Mouse (Mus musculus) fibroblast of lung, adult 2 months (primary cell): ENCODE measurements around the gene Msi2.

Experiments
- DNase-seq: peaks from one replicate; pipeline ENCODE4 v3.0.0-alpha.2; 2011; ENCODE audit warnings: low read depth

The Msi2 gene

DNA sequence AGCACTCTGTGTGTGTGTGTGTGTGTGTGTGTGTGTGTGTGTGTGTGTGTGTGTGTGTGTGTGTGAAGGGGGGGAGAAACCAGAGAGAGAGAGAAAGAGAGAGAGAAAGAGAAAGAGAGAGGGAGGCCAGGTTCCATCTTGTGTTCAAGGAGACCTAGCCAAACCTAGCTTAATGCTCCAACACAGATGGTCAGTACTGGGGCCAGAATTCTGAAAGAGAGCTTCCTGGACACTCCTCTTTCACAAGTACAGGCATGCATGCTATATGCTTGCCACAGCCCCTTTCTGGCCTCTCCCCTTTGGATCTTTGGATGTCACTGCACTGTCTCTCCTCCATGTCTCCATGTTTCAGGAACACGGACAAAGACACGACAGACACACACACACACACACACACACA, 41.7 kb downstream of the Msi2 start:
- DNase-seq = no peak

DNA sequence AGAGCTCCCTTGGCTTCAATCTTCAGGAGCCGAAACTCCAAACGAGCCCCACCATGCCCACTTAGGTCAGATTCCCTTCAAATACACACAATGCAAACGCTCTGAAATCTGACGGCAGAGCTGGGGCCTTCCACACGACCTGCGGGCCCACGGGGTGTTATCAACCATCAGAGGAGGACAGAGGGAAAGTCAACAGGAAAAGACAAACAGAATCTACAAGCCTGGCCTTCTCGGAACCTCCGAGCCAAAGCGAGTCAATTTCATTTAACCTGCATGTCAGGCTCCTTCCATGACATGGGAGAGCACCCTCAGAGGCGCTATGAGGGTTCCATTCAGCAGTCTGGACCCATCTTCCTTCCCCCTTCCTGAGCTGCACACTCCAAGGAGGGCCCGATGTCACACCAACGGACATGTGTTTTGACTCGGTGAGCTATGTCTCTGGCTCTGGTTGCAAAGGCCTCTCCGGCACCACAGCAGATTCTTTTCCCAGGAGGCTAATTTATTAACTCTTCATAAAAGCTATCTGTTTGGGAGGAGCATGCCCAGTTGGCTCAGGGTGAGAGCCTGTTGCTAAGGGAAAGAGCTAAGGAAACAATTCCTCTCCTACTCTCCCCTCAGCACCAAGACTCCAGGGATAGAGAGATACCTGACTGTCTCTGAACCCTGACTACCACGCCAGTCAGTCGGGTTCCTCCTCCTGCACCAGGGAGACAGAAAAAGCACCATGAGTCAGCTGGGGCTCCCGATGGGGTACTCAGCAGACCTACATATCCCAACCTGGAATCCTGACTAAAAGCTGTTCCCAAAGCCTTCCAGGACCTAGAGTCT, 42.6 kb downstream of the Msi2 start:
- DNase-seq = no peak

DNA sequence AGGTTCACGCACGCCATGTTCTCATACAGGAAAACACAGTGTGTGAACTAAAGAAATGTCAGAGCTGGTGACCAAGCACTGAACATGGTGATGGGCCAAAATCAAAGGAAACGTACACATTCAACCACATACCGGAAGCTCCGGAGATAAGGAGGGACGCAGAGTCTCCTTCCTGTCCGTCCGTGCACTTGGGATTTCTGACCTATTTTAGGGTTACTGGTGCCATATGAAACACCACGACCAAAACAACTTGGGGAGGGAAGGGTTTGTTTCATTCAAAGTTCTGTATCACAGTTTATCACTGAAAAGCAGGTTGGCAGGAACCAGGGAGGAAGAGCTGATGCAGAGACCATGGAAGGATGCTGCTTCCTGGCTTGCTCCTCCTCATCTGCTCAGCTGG, 44.2 kb downstream of the Msi2 start:
- no peak for DNase-seq

DNA sequence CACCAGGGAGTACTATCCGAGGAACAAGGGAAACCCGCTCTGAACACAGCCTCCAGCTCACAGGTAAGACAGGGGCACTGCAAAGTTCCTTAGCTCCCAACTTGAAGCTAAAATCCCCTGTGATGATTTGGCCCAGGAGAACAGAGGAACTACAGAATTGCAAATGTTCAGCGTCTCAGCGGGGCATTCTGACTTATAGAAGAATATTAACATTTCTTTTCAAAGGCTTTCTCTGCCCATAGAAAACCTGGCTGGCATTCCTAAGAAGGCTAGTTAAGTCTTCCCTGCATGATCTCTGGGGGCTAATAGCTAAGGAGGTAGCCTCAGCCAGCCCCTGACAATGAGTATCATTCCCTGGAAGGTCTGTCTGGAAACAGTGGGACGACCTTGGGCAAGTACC, 47.4 kb downstream of the Msi2 start:
- DNase-seq = no peak

DNA sequence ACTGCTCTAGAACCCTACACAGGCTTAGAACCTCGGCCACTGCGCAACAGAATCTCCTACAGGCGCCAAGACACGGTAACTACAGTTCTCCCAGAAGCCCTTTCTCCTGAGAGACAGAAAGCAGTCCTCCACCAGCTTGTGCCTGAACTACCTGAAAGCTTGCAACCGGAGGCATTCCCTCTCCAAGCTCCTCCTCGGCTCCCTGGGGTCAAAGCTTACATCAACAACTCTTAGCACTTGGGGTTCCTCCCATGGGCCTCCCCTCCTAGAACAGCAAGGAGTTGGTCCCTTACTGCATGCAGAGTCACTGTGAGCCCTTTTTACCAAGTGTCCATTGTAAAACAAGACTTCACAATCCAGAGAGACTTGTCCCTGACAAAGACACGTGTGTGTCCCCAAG, 49.2 kb downstream of the Msi2 start:
- DNase-seq = no peak

DNA sequence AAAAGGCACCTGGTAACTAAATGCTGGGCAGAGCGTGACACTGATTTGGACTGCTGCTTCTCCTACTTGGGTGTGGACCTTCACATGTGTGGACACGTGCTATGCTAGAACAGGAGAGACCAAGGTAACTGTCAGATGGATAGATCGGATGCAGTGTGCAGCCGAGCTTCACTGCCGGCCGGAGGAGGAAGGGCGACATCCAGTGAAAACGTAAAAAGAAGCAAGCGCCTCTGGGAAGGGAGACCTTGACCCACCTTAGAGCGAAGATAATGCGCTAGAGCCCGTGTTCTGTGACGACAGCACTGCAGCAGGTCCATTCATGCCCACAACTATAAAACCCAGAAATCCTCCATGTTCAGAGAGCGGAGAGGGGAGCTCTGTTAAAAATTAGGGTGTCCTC, 50.0 kb downstream of the Msi2 start:
- DNase-seq = no peak

DNA sequence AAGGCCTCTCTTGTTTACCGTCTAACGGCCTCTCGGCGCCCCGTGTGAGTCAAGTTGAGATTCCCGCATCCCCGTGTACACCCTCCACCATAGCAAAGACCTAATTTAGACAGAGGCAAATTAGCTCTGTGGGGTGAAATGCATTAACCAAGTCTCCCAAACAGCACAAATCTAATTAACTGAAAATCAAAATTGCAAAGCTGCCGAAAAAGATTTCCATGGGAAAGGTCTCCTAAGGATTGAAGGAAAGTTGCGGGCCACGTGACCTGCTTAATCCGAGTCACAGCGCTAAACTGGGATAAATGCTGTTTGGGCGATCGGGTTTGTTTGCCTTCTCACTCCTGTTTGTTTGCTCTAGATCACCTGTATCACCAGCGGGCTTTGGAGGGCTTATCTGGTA, 52.5 kb downstream of the Msi2 start:
- DNase-seq = no peak

DNA sequence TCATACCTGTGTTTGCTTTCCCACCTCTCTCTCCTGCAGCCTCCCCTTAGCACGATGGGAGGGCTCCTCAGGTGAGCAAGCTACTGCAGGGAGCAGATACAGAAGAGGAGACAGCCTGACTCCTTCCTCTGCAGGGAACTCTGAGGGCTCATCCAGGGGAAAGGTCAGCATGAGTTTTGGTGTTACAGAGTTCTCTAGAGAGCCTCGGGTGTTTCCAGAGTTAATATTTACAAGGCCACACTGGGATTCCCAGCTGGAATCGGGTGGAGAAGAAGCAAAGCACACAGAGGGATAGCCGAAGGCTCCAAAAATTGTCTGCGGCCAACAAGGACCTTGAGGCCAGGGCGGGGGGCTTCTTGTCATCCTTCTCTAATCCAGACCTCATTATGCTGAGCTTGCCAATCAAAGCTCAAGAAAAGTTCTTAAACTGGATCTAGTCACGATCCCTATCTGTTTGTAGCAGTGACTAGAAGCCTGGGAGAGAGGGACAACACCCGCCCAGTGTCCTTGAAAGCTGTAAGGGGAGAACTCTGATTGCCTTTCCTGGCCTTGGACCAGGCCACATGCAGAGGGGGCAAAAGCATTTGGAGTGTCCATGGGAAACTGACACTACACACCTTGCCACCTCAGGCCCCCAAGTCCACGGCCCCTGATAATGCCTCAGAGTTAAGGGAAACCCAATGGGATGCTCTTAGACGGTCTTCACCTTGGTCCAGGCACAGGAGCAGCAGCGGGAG, 56.7 kb downstream of the Msi2 start:
- DNase-seq = no peak

DNA sequence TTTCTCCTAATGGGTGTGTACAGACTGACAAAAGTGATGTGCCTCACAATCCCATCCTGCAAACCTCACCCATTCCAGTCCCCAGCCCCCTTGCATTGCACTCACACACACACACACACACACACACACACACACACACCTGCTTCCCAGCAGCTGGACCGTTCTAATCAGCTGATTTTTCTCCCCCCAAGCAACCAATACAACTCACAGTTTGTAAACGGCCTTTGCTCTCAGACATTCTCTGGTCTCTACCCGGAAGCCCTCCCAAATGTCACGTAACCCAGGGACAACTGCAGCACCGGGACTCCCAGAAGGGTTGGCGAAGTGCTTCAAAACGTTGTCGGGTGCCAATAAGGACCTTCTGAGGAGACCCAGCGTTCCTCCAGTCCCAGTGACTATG, 57.9 kb downstream of the Msi2 start:
- no peak for DNase-seq

DNA sequence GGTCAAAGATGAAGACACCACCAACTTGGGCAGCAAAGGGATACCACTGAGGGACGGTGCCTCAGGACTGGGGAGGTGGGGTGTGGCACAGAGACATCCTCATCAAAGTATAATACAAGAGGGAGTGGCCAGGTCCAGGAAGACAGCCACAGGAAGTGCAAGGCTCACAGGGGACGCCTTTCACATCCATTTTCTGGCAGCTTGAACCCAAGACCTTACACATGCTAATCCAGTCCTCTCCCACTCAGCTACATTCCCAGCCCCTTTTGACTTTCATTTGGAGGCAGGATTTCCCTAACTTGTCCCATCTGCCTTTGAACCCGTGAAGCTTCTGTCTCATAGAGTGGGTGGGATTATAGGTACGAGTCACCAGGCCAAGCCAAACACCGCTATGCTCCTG, 59.4 kb downstream of the Msi2 start:
- DNase-seq = no peak

DNA sequence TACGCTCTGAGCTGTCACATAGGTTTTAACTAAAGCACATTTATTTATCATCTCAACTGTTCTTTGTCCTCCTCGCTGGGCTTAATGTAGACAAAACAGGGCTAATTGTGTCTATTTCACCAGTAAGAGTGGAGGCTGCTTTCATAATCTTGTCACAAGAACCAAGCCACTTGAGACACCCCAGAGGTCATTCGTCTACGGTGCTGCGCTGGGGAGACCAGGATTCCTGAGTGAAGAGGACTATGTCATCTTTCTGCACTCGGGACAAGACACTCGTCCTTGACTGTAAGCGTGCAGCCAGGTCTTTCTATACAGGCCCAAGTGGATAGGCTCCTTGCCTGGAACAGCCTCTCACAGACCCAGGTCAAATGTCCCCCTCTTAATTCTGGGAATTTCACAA, 62.5 kb downstream of the Msi2 start:
- DNase-seq = no peak

DNA sequence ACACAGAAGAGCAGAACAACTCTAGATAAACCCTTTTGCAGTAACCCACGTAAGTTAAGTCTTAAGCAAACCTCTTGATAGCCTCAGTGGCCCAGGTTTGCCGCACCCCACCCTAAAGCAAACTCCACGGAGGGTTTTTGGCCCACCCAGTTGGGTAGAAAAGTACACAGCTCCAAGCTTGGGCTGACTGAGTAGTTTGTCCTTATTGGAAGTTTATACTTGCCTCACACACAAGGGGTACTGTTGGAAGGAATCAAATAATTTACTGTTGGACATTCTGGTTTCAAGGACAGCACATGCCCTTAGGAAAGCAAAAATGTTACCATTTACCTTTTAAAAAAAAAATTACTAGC, 63.1 kb downstream of the Msi2 start:
- DNase-seq = no peak

DNA sequence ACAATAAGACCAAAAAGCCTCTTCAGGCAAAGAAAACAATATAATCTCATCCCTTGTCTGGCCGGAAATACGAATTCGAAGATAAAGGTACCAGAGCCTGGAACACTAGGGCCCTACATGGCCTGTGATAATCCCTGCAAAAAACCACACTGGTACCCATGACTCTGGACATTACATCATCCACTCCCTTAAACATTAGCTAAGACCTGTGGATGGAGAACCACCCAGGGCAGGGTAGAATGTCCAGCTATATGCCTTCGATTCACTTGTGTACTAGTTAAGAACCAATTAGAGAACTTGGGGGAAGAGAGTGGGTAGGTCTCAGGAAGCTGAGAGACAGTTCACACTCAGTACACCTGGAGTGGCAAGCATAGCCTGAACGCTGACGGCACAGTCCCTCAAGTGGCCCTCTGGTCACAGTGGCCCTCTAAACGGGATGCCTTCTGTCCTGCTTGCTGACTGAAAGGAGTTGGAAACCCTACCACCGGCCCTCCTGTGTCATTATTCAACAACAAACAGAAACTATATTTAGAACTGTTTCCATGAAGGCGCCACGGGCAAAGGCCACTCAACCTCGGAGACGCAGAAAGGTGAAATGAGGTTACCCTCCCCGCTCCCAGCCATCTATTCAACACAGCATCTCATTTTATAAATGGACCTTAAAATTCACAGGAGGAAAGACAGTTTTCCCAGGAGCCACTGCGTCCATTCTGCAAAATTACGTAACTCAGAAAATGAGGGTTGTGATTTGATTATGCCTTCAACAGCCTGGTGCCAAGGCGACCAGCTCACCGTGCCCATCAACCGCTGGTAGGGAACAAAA, 63.7 kb downstream of the Msi2 start:
- no peak for DNase-seq

DNA sequence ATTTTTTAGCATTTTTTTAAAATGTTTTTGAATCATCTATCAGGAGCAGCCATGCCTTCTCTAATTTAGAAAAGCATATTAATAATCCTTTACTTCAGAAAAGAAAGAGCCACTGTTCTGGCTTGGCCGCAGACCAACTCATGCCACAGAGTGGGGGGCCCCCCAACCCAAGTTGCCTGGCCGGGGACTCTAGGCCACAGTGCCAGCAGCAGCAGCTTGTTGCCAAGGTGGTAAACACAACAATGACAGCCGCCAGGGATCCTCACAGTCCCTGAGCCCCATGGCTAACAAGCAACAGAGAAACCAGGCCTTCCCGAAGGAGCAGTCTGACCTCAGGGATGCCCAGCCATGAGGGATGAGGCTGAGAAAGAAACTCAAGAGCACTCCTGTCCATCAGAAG, 68.0 kb downstream of the Msi2 start:
- DNase-seq = no peak

DNA sequence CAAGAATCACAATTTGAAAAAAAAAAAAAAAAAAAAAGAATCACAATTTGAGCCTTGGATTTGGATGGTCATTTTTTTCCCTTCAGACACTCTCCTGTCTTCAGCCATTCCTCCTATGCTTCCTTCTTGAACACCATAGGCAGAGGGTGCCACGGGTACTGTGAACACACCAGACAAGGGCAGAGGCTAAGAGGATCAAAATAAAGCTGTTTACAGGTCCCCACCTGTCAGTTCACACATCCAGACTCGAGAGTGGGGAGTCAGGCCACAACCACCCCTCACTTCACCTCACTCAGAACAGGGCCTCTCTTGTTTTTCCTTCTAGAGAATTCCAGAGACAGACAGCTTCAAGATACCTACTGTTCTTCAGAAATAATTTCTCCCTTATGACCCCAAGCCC, 69.3 kb downstream of the Msi2 start:
- no peak for DNase-seq

DNA sequence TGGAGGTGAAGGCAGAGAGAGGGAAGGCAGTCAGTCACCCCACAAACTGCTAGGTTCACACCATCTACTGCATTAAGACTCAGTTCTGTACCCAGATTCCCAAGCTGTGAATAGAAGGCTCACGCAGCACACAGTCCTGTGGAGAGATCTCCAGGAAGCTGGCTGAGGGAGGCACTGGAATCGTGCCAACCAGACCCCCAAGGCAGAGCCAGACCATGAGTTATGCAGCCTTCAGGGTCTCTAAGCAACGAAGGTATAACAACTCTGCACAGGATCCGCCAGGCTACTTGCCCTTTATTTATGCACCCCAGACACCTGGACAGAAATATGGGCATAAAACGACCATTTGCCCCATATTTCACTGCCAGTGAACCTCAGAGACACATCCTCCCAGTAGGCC, 69.9 kb downstream of the Msi2 start:
- DNase-seq = no peak

DNA sequence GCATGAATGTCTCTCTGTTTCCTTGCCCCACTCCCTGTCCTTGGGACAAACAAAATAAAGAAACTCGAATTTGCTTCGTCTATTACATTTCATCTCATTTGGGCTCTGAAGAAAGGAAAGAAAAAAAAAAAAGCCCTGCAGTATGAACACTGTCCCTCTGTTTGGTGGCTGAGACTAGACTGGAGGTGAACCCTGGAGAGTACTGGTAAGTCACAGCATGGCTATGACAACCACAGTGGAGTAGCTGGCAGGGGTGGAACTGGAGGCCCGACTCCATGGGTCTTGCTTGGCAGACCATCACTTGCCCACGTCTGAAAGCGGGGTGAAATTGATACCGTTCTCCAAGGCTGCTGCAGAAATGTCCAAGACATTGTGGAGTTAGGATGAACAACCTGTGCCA, 71.8 kb downstream of the Msi2 start:
- no peak for DNase-seq

DNA sequence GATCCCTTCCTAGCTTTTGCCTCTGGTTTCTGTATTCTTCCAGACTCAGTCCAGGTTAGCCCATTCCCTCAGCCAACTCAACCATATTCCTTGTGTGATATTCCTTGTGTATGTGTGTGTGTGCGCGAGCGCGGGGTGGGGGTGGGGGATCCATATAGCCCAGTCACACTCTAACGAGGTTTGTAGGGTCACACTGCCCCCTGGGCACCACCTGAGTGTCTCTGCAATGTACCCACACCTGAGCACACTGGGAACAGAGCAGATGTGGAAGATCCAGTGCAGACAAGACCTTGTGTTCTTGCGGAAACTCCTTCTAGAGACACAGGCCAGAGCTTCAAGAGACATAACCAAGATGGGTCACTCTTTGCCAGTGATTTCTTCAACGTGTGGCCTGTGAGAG, 72.5 kb downstream of the Msi2 start:
- no peak for DNase-seq

DNA sequence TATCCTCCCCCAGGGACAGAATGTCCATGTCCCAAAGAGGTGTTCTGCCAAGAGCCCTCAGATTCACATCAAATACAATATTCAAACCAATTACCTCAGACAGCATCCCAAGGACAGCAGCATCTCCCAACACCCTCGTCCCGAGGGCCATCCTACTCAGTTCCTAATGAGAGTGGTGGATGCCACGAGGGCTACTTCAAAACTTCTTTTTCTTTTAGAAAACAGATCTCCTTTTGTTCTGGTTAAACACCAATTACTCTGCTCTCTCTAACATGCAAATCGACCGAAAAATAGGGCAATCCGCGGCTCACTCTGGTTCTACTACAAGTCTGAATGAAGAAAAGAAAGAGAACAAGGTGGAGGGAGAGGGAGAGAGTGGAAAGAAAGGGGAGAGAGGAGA, 73.6 kb downstream of the Msi2 start:
- no peak for DNase-seq

DNA sequence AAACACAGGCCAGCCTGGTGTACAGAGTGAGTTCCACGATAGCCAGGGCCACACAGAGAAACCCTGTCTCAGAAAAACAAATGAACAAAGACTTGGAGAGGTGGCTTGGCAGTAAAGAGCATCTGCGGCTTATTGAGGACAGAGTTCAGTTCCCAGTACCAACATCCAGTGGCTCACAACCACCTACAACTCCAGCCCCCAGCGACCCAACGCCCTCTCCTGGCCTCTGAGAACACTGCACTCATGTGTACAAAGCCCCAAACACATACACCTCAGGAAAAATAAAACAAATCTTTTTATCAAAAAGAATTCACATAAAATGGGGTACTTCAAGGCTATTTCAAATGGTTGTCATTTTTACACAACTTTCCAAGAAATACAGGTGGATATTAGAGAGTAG, 78.5 kb downstream of the Msi2 start:
- DNase-seq = no peak

DNA sequence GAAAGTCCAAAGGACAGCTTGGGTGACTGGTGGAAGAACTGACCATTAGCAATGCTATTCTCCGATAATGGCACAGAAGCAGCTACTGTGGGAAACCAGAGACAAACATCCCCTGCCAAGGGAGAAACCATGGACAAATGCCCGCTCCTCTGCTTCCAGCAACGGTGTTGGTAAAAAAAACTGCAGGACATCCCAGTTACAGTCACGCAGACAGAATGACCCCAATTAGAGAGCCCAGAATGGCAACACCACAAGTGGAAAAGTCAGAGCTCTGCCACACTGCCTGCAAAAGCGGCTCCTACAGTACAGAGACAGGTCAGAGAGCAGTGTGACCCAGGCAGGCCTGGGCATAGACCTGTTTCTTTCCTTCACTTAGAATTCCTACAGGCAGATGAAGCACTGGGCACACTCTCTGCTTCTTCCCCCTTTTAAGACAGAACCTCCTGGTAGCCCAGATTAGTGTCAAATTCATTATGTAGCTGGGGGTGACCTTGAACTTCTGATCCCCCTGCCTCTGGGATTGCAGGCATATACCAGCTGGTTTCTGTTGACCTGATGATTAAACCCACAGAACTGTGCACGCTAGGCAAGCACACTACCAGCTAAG, 79.3 kb downstream of the Msi2 start:
- DNase-seq = no peak

DNA sequence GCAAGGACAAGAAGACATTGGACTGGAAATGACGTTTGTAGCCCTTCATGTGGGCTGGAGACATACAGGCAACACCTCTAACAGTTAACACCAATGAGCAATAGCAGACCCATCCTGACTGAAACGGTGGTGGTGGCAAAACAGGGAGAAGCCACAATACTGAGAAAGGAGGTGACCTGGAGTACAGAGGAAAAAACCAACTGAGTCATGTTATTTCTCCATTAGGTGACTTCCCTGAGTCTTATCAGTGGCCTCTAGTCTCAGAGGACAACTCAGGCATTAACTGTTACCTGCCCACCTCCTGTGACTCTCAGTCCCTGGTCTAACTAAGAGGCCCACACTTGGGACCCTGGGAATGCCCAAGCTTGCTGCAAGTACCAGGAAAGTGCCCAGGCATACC, 80.1 kb downstream of the Msi2 start:
- DNase-seq = no peak

DNA sequence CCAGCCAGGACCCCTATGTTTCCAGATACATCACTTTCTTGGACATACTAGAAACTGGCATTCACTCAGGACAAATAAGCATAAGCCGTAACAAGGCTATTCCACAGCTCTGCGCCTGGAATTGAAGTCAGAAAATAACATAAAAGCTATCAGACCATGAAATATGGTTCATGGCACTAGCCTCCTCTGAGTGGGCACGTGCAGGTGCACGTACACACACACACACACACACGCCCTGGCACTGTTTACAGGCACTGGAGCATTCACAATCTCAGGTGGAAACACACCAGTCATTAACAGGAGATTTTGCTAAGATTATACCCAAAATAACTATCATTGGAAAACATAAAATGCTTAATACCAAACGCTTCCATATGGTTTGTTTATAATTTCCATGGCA, 81.4 kb downstream of the Msi2 start:
- DNase-seq = no peak
